Mouse (Mus musculus): Measurements from ENCODE around the gene Casp3. TPM values are rescaled to one million over a fixed set of nuclear protein-coding genes. Genes with fewer than 3 reads are reported as not detected.

Gene Casp3
- polyA plus RNA-seq, 1 experiment from 2014 or later = 212 TPM

Other genes starting within 250 kb of the Casp3 start
- gene Acsl1, start 146.3 kb upstream of the Casp3 start, polyA plus RNA-seq (2015; fragmentation: Nextera tagmentation; extraction: Ambion mirVana) = 17.0 and 17.2 TPM in 2 replicates
- 6.3 and 8.2 TPM in 2 replicates for gene Cenpu, start 65.3 kb upstream of the Casp3 start, polyA plus RNA-seq (2015; fragmentation: Nextera tagmentation; extraction: Ambion mirVana)
- gene Primpol, start 79 bp upstream of the Casp3 start, polyA plus RNA-seq (2015; fragmentation: Nextera tagmentation; extraction: Ambion mirVana) = 8.4 and 9.5 TPM in 2 replicates
- 10.2 and 18.6 TPM in 2 replicates for gene Irf2, start 122.4 kb downstream of the Casp3 start, polyA plus RNA-seq (2015; fragmentation: Nextera tagmentation; extraction: Ambion mirVana)